Mouse (Mus musculus) midbrain, embryonic 11.5 days (tissue): Measurements from ENCODE around the gene Xaf1. TPM values are rescaled to one million over a fixed set of nuclear protein-coding genes. Genes with fewer than 3 reads are reported as not detected.

Source experiments
- polyA plus RNA-seq: library from polyadenylated mRNA; unstranded; fragments of >200 nt; fragmentation: Nextera tagmentation; extraction: Ambion mirVana; gene quantifications from 2 replicates; pipeline ENCODE4 v1.2.1, GENCODE M21; 2014

Gene Xaf1
- polyA plus RNA-seq, 1 experiment from 2014 or later = 1.4 TPM

Other genes with a start within 250 kb of the Xaf1 start
- gene Pitpnm3, start 165.9 kb upstream of the Xaf1 start, polyA plus RNA-seq = 0.56 and 0.99 TPM in 2 replicates
- 0.06 and 0.12 TPM in 2 replicates for gene Gm43951, start 94.8 kb upstream of the Xaf1 start, polyA plus RNA-seq
- 19.5 and 20.2 TPM in 2 replicates for gene 4933427D14Rik, start 94.2 kb upstream of the Xaf1 start, polyA plus RNA-seq
- 163 and 168 TPM in 2 replicates for gene Txndc17, start 94.1 kb upstream of the Xaf1 start, polyA plus RNA-seq
- 55.7 and 56.7 TPM in 2 replicates for gene Med31, start 86.0 kb upstream of the Xaf1 start, polyA plus RNA-seq
- 0.21 and 0.29 TPM in 2 replicates for gene Slc13a5, start 34.4 kb upstream of the Xaf1 start, polyA plus RNA-seq
- not detected in 2 replicates for gene Fbxo39, start 12.8 kb downstream of the Xaf1 start, polyA plus RNA-seq
- 4.2 and 5.3 TPM in 2 replicates for gene Tekt1, start 60.8 kb downstream of the Xaf1 start, polyA plus RNA-seq
- 3.7 and 4.1 TPM in 2 replicates for gene Smtnl2, start 110.1 kb downstream of the Xaf1 start, polyA plus RNA-seq
- gene Ggt6, start 133.9 kb downstream of the Xaf1 start, polyA plus RNA-seq = not detected in 2 replicates
- 142 and 144 TPM in 2 replicates for gene Mybbp1a, start 139.7 kb downstream of the Xaf1 start, polyA plus RNA-seq
- 4.0 and 4.7 TPM in 2 replicates for gene Spns2, start 188.3 kb downstream of the Xaf1 start, polyA plus RNA-seq
- not detected in 2 replicates for gene Spns3, start 248.9 kb downstream of the Xaf1 start, polyA plus RNA-seq